Mouse (Mus musculus) urinary bladder, adult 18-20 months (tissue): ENCODE results near the gene Grcc10.

ENCODE experiments used
- DNase-seq, 2 experiments: peaks; one replicate each; pipeline ENCODE4 v3.0.0; 2022; ENCODE audit warnings: low spot score in 2 of 2, mixed read lengths in 2 of 2

Grcc10 gene

GRCm38 (mm10) chr6:124702102-124702783 lies 38.9 kb downstream of the Grcc10 start:
- no peak for DNase-seq

- no peak for DNase-seq
Observed at GRCm38 (mm10) chr6:124701338-124701737, 39.8 kb downstream of the Grcc10 start.

- no peak for DNase-seq
Observed at GRCm38 (mm10) chr6:124699962-124700610, 41.1 kb downstream of the Grcc10 start.

- no peak for DNase-seq
Observed at GRCm38 (mm10) chr6:124699366-124699765, 41.8 kb downstream of the Grcc10 start.

- no peak for DNase-seq
Observed at GRCm38 (mm10) chr6:124698751-124699150, 42.4 kb downstream of the Grcc10 start.

GRCm38 (mm10) chr6:124696441-124697150 lies 44.6 kb downstream of the Grcc10 start:
- DNase-seq = no peak

- DNase-seq = peak; percentile 58 to 66
Observed at GRCm38 (mm10) chr6:124694166-124694955, 46.8 kb downstream of the Grcc10 start.

- DNase-seq = no peak
Observed at GRCm38 (mm10) chr6:124693243-124693981, 47.8 kb downstream of the Grcc10 start.

- DNase-seq = no peak
Observed at GRCm38 (mm10) chr6:124690517-124690916, 50.7 kb downstream of the Grcc10 start.
